Mouse (Mus musculus) right cerebral cortex, postnatal 36 days (tissue): ENCODE data around the gene Metrnl.
"Not testable (repeated sequence)": the region's sequence is repeated elsewhere in the genome, so short reads cannot be mapped to it uniquely, and the experiment has no call there.

Experiments
- DNase-seq, 2 experiments: peaks; one replicate each; pipeline ENCODE4 v3.0.0; 2022; ENCODE audit warnings: low spot score in 2 of 2, mixed read lengths in 1 of 2

The Metrnl gene

GRCm38 (mm10) chr11:121701244-121701643, at the start of gene Metrnl:
Gene Metrnl, plus strand, starts transcription at chr11:121701544.
- DNase-seq = no peak

GRCm38 (mm10) chr11:121651556-121651955, 49.8 kb upstream of the Metrnl start:
- DNase-seq = no peak

GRCm38 (mm10) chr11:121651983-121652382, 49.4 kb upstream of the Metrnl start:
- DNase-seq = no peak

- no peak for DNase-seq
Observed at GRCm38 (mm10) chr11:121652547-121653305, 48.6 kb upstream of the Metrnl start.

- no peak for DNase-seq
Observed at GRCm38 (mm10) chr11:121653631-121654030, 47.7 kb upstream of the Metrnl start.

- DNase-seq = no peak
Observed at GRCm38 (mm10) chr11:121654406-121654945, 46.9 kb upstream of the Metrnl start.

DNA sequence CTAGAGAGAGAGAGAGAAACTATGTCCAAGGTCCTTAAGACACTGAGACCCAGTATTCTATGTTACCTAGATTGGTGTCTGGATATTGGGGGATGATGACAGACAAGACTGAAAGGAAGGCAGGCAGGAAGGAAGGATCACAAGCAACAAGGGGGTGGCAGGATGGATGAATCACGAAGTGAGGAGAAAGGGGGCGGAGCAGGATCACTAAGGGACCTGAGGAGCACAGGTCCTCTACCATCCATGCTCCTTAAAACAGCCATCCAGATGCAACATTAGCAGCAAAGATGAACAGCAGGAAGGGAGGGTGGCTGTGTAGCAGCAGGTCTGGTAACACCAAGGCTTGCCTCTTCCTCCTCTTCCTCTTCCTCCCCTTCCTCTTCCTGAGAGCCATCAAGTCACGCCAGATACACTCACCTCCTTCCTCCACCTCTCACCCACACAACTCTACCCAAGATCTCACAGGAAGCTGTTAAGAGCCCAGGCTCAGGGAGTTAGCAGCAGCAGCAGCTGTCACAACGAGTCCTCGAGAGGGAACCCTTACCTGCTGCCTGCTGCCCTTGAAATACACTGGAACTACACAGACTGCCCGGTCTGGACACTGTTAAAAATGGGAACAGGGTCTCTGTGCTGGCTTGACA, 46.1 kb upstream of the Metrnl start:
- no peak for DNase-seq

DNA sequence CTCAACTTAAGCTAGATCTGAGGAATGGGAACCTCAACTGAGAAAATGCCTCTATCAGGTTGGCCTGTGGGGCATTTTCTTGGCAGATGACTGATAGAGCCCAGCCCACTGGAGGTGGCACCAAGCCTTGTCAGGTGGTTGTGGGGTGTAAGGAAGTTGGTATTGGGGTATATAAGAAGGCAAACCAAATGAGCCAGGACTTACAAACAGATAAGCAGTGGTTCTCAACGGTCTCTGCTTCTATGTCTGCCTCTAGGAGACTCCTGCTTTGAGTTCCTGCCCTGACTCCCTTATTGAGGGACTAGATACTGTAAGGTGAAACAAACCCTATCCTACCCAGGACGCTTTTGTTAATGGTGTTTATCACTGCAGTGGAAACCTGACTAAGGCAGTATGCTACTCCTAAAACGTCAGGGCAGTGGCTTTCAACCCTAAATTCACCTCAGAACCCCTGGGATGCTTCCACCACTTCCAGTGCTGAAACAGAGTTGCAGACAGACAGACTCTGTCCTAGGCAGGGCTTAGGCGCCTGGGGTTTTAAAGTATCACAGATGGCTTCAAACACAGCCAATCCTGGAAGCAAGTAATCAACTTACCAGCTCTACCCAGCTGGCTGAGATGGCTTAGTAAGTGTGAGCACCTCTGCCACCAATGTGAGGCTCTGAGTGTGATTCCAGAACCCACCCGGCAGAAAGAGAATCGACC, 45.4 kb upstream of the Metrnl start:
- DNase-seq = no peak

DNA sequence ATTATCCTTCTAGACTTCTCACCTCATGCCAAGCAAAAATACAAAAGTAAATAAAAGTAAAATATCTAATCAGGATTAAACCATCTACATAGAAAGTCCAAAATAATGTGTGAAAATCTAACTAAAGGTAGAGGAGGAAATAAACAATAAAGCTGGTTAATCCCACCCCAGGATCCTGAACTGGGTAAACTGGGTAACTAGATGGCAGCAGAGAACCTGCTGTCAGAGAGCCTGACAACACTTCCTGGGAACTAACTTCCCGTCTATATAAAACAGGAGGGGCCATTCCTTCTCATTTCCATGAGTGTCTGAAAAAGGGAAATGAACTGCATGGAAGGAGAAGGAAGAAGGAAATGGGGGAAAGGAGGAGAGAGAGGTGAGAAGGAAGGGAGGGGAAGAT, 43.2 kb upstream of the Metrnl start:
- no peak for DNase-seq

DNA sequence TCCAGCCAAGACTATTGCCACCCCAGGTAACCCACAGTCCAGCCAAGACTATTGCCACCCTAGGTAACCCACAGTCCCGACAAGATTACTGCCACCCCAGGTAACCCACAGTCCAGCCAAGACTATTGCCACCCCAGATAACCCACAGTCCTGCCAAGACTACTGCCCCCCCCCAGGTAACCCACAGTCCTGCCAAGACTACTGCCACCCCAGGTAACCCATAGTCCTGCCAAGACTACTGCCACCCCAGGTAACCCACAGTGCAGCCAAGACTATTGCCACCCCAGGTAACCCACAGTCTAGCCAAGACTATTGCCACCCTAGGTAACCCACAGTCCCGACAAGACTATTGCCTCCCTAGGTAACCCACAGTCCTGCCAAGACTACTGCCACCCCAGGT, 40.7 kb upstream of the Metrnl start:
- DNase-seq = not testable (repeated sequence)

- DNase-seq = no peak
Observed at GRCm38 (mm10) chr11:121661116-121661515, 40.2 kb upstream of the Metrnl start.

DNA sequence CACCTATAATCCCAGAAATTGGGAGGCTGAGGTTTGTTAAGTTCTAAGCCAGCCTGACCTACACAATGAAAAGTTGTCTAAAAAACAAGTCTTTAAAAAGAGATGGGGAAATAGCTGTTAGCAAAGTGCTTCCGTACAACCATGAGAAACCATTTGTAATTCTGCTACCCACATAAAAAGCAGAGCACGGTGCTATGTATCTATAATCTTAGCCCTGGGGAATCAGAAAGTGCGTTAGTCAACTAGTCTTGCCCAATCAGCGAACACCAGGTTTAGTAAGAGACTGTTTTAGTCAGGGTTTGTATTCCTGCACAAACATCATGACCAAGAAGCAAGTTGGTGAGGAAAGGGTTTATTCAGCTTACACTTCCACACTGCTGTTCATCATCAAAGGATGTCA, 33.8 kb upstream of the Metrnl start:
- DNase-seq = no peak

DNA sequence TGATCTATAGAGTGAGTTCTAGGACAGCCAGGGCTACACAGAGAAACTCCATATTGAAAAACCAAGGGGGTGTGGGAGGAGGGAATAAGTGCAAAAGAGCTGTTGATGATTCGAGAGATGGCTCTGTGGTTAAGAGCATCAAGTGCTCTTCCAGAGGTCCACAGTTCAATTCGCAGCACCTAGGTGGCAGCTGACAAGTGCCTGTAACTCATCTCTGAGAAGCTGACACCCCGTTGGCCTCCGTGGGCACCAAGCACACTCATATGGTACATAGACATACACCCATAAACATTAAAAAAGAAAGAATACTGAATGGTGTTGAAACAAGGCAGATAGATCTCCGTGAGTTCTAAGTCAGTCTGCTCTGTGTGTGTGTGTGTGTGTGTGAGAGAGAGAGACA, 32.6 kb upstream of the Metrnl start:
- DNase-seq = no peak

GRCm38 (mm10) chr11:121670926-121671325, 30.4 kb upstream of the Metrnl start:
- DNase-seq = no peak

GRCm38 (mm10) chr11:121672312-121672989, 28.9 kb upstream of the Metrnl start:
- no peak for DNase-seq

DNA sequence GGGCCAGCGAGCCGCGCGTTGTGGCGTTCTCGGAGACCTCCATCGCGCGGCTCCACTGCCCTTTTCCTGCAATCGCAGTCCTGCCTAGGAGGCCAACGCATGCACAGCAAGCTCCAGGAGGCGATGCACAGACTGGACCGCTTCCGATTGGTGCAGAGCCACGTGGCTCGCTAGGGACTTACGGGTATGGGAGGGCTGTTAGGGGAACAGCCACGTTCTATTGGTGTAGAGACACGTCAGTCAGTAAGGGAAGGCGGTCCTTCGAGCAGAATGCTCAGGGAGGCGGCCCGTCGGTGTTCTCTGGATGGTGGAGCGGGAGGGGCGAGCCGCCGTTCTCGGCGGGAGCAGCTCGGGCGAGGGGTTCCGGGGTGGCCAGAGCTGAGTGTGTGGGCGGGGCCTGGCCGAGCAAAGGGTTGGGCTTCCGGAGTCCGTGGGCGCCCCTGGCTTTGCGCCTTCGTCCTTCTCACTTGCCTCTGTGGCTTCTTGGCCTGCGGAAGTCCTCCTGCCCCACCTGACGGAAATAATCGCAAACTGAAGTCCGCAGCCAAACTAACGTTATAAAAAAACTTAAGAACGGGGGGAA, 28.3 kb upstream of the Metrnl start, which contains the start of gene B3gntl1:
B3gntl1 (minus strand) TSS at position 164 of the 583 bp plus-strand sequence.
- peak; percentile 98 to 99 for DNase-seq

- no peak for DNase-seq
Observed at GRCm38 (mm10) chr11:121673629-121674028, 27.7 kb upstream of the Metrnl start.

- no peak for DNase-seq
Observed at GRCm38 (mm10) chr11:121676836-121677235, 24.5 kb upstream of the Metrnl start.

- DNase-seq = no peak
Observed at GRCm38 (mm10) chr11:121679581-121679980, 21.8 kb upstream of the Metrnl start.

- no peak for DNase-seq
Observed at GRCm38 (mm10) chr11:121680750-121681149, 20.6 kb upstream of the Metrnl start.

DNA sequence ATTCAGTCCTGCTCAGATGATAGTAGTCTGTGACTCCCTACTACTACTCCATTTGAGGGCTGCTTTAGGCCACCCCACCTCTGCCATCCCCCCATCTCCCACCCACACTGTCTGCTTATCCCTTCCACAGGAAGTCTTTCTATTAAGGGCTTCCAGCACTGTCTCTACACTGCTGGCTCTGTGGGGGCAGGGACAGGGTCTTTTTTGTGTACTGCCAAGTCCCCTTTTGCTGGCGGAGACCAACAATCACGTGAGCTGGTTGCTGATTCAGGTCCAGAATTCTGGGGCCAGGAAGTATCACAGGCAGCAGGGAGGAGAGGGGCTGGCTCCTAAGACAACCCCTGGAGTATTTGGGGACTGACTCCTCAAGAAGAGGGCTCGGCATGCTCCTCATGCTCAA, 18.1 kb upstream of the Metrnl start:
- DNase-seq = no peak
